Mouse (Mus musculus) hindbrain, embryonic 12.5 days (tissue): ENCODE measurements around the gene 9130409I23Rik. TPM values are rescaled to one million over a fixed set of nuclear protein-coding genes. Genes with fewer than 3 reads are reported as not detected.

Experiments
- ATAC-seq: fragments of 200-750 bp; cut with Nextera tagmentation; 2 replicates; pipeline ENCODE4 v1.8.0; 2017; ENCODE audit warnings: moderate TSS enrichment; ENCODE audit not compliant: low FRiP score
- H3K27ac ChIP-seq: fragments of 300-500 bp; sonication (generic); 2 replicates; pipeline ENCODE4 v1.5.1; 2016; ENCODE audit warnings: mild to moderate bottlenecking
- H3K27me3 ChIP-seq: fragments of 300-500 bp; sonication (generic); 2 replicates; pipeline ENCODE4 v1.6.1; 2016; ENCODE audit warnings: mild to moderate bottlenecking
- H3K36me3 ChIP-seq: fragments of 300-500 bp; sonication (generic); 2 replicates; pipeline ENCODE4 v1.6.1; 2016; ENCODE audit warnings: mild to moderate bottlenecking
- H3K4me1 ChIP-seq: fragments of 300-500 bp; sonication (generic); 2 replicates; pipeline ENCODE4 v1.6.1; 2016
- H3K4me2 ChIP-seq: fragments of 300-500 bp; sonication (generic); replicated peaks from 2 replicates; pipeline ENCODE4 v1.6.1; 2016; ENCODE audit warnings: mild to moderate bottlenecking
- H3K4me3 ChIP-seq: fragments of 300-500 bp; sonication (generic); 2 replicates; pipeline ENCODE4 v1.5.1; 2016; ENCODE audit warnings: mild to moderate bottlenecking
- H3K9ac ChIP-seq: fragments of 300-500 bp; sonication (generic); 2 replicates; pipeline ENCODE4 v1.6.1; 2016; ENCODE audit warnings: mild to moderate bottlenecking, moderate library complexity
- H3K9me3 ChIP-seq: fragments of 300-500 bp; sonication (generic); replicated peaks from 2 replicates; pipeline ENCODE4 v1.6.1; 2016; ENCODE audit warnings: mild to moderate bottlenecking
- WGBS: fragments of 180-500 bp; shearing (Covaris S2); methylation state at CpG from one replicate; pipeline ENCODE4 v1.1.7; 2016; 5-methylcytosine and 5-hydroxymethylcytosine counted together
- polyA plus RNA-seq: library from polyadenylated mRNA; unstranded; fragments of >200 nt; fragmentation: Nextera tagmentation; extraction: Ambion mirVana; gene quantifications from 2 replicates; pipeline ENCODE4 v1.2.1, GENCODE M21; 2016

Gene 9130409I23Rik
- polyA plus RNA-seq, result 0.10 TPM in 1 of 2 replicates, not detected in the other

DNA sequence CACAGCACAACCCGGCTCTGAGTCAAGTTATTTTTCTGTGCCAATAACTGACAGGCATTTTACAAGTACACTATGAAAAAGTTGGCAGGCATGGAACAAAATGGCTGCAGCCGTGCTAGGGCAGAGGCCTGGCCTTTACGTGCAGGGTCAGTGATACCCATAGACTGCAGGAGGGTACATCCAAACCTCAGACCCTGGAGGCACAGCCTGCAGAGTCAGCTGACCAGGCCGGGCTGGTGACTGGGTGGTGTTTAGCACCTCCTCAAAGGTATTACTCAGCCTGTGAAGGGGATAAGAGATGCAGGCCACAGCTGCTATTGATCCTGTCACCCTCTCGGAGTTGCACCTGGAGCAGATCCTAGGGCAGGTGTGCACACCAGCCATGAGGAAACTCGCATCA, at the start of gene 9130409I23Rik:
Gene 9130409I23Rik, plus strand, starts transcription at position 301 of the 400 bp plus-strand sequence.
- Histone ChIP-seq H3K27ac (no peak within 1 kb of the TSS), H3K9ac (no peak within 1 kb of the TSS), H3K36me3 (no peaks in the 10 kb centered on the region), H3K4me2 (no peak within 1 kb of the TSS), H3K4me1 (no peaks in the 10 kb centered on the region), H3K9me3 (no peaks in the 10 kb centered on the region), H3K4me3 (no peak within 1 kb of the TSS), H3K27me3 (no peaks in the 10 kb centered on the region)
- WGBS, result 85% methylated on average over 6 of the region's 6 CpGs
- ATAC-seq, result no peak

DNA sequence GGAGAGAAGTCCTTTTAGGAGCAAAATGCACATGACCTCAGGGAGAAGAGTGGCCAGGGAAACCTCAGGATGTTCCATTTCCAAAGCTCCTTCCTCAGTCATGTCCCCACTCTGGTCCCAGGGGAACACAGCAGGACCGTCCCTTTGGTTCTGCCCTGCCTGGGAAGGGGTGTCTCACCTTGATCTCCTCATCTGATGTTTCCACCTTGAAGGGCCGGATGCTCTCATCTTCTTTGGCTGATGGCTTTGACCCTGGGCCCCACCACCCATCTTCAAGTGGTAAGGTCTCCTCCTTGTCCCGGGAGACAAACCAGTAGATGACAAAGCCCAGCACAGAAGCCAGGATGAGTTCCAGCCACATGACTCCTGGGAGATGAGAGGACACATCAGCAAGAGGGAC, 49.4 kb upstream of the 9130409I23Rik start:
- ATAC-seq, result no peak
- no peak overlapping the region for H3K27ac ChIP-seq
- WGBS, result 90% methylated on average over 3 of the region's 3 CpGs
- no peak overlapping the region for H3K4me2 ChIP-seq
- 0 out of 2 replicates have a peak, but pooled peaks cover 3% of the 10 kb centered on the region for H3K27me3 ChIP-seq
- peaks cover 10% of the 10 kb centered on the region for H3K4me1 ChIP-seq
- no peaks in the 10 kb centered on the region for H3K36me3 ChIP-seq
- H3K9me3 ChIP-seq, result no peaks in the 10 kb centered on the region
- H3K9ac ChIP-seq, result no peak overlapping the region
- H3K4me3 ChIP-seq, result no peak overlapping the region

DNA sequence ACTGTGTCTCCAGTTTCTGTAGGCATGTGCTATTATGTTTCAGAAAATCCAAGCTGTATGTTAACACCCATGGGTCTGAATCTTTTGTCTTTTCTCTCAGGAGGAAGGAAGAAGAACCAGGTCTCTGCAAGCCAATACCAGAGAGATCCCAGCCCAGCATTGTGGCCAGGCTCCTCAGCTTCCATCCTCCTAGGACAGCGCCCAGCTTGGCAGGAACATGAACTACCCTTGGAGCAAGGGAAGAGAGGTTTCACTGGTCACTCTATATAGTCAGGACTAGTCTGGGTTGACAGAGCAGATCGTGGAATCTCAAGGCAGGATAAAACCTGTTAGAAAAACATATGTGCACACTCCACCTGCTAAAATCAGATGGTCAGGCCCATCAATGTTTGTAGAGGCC, 47.2 kb upstream of the 9130409I23Rik start:
- H3K9me3 ChIP-seq, result no peaks in the 10 kb centered on the region

DNA sequence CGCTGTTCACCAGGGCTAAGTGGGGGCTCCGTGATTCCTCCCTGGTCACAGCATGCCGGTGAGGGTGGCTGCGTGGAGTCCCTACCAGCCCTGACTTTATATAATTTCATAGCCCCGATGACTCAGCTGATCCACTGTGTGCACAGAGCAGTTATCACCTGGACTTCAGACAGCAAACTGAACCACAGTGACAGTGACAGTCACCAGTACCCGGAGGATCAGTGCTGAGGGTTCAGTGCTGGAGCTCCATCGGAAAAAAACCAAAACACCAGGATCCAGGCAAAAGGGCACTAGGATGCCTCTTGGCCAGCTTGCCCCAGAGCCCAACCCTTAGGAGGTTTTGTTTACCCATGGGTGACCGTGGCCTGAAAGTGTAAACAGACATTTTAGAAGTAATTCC, 45.7 kb upstream of the 9130409I23Rik start:
- no peak overlapping the region for H3K4me2 ChIP-seq

More for the DNA sequence above, 47.2 kb upstream of the 9130409I23Rik start:
- H3K27ac ChIP-seq, result no peak overlapping the region
- ATAC-seq, result no peak
- WGBS, result 82% methylated on average over 2 of the region's 2 CpGs
- H3K4me3 ChIP-seq, result no peak overlapping the region
- 0 out of 2 replicates have a peak, but pooled peaks cover 3% of the 10 kb centered on the region for H3K27me3 ChIP-seq
- no peak overlapping the region for H3K9ac ChIP-seq
- H3K36me3 ChIP-seq, result no peaks in the 10 kb centered on the region
- H3K4me1 ChIP-seq, result peaks cover 10% of the 10 kb centered on the region
- H3K4me2 ChIP-seq, result no peak overlapping the region

DNA sequence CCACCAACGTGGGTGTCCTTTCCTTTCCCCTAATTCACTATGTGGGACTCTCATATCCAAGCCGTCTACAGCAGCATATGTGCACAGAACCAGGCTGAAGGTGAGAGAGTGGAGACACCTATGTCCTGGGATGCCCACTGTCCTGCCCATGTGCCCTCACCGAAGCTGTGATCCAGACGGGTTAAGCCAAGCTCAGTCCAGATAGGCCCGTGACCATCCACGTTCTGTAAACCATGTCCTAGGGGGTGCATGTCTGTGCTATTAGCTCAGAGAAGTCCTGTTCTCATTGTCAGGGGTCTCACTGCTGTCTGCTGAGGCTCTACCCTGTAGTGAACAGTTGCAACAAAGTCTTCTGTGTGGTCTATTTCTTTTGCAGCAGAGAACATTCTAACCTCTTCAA, 43.2 kb upstream of the 9130409I23Rik start:
- ATAC-seq, result no peak
- Histone ChIP-seq H3K27me3 (no peaks in the 10 kb centered on the region), H3K9me3 (no peaks in the 10 kb centered on the region), H3K9ac (no peak overlapping the region), H3K4me1 (no peaks in the 10 kb centered on the region), H3K4me2 (no peak overlapping the region), H3K4me3 (no peak overlapping the region), H3K36me3 (no peaks in the 10 kb centered on the region), H3K27ac (no peak overlapping the region)
- WGBS, result 90% methylated on average over 6 of the region's 6 CpGs

More for the DNA sequence above, 45.7 kb upstream of the 9130409I23Rik start:
- H3K9ac ChIP-seq, result no peak overlapping the region
- no peak overlapping the region for H3K4me3 ChIP-seq
- no peaks in the 10 kb centered on the region for H3K9me3 ChIP-seq
- H3K36me3 ChIP-seq, result no peaks in the 10 kb centered on the region
- no peak overlapping the region for H3K27ac ChIP-seq
- H3K27me3 ChIP-seq, result 0 out of 2 replicates have a peak, but pooled peaks cover 3% of the 10 kb centered on the region
- peaks cover 7% of the 10 kb centered on the region for H3K4me1 ChIP-seq
- 87% methylated on average over 8 of the region's 8 CpGs for WGBS
- no peak for ATAC-seq

DNA sequence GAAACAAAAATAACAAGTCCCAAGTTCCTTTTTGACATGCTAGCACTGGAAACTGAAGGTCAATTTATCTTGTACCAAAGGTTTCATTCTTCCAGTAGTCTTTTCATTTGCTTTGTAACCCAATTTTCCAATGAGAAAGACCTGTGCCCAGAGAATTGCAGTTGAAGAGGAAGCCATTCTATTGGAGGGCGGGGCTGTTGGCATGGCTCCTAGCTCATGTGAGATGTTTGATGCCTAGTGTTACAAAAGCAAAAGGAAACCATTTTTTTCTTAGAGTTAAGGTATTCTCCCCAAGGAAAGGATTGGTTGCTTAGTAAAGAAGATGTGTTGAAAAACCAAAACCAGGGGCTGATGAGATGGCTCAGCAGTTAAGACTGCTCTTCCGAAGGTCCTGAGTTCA, 42.8 kb upstream of the 9130409I23Rik start:
- H3K36me3 ChIP-seq, result no peaks in the 10 kb centered on the region
- WGBS, result 96% methylated on average over 2 of the region's 2 CpGs
- H3K27me3 ChIP-seq, result no peaks in the 10 kb centered on the region
- H3K4me1 ChIP-seq, result no peaks in the 10 kb centered on the region
- no peak overlapping the region for H3K4me3 ChIP-seq
- H3K9me3 ChIP-seq, result no peaks in the 10 kb centered on the region
- no peak overlapping the region for H3K27ac ChIP-seq
- no peak overlapping the region for H3K9ac ChIP-seq
- no peak overlapping the region for H3K4me2 ChIP-seq
- ATAC-seq, result no peak

DNA sequence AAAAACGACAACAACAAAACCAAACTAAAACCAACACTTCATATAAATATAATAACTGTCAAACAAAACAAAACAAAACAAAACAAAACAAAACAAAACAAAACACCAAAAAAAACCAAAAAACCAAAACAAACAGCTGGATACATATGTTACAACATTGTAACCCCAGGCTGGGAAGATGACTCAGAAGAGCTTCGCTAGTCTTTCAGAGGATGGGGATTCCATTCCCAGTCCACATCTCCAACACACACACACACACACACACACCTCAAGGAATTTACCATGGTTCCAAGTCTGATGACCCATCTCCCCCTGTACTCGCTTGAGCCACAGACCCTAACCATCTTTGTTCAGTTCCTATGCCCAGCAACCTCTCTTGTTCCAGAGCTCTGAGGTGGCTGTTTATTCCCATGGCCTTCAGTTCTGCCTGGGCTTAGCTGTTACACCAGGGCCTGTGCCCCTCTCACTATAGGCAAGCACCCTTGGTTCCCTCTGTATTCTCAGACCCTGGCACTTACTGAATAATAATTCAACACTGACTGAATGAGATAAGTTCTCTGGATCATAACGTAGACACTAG, 41.9 kb upstream of the 9130409I23Rik start:
- Histone ChIP-seq H3K9me3 (no peaks in the 10 kb centered on the region), H3K9ac (no peak overlapping the region), H3K27me3 (no peaks in the 10 kb centered on the region), H3K36me3 (no peaks in the 10 kb centered on the region), H3K4me1 (no peaks in the 10 kb centered on the region), H3K4me3 (no peak overlapping the region), H3K4me2 (no peak overlapping the region), H3K27ac (no peak overlapping the region)
- WGBS, result 89% methylated on average over 4 of the region's 4 CpGs
- no peak for ATAC-seq

DNA sequence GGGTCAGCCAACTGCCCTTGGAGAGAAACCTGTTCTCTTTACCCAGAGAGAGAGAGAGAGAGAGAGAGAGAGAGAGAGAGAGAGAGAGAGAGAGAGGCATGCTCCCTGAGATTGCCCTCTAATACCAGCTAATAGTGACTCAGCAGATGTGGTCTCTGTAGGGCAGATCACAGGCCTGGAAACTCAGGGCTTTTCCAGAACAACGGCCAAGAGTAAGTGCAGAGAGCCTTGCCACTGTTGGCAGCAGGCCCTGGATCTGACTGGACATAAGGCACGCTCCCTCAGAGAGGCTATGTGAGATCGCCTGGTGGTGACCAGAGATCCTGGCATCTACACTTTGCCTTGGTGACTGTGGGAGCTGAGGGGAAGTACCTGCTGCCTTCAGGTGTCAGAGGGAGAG, 41.3 kb upstream of the 9130409I23Rik start:
- Histone ChIP-seq H3K27ac (no peak overlapping the region), H3K4me2 (no peak overlapping the region), H3K27me3 (no peaks in the 10 kb centered on the region), H3K4me3 (no peak overlapping the region), H3K4me1 (no peaks in the 10 kb centered on the region), H3K9ac (no peak overlapping the region), H3K36me3 (no peaks in the 10 kb centered on the region), H3K9me3 (no peaks in the 10 kb centered on the region)
- 80% methylated on average over 3 of the region's 3 CpGs for WGBS
- ATAC-seq, result no peak

DNA sequence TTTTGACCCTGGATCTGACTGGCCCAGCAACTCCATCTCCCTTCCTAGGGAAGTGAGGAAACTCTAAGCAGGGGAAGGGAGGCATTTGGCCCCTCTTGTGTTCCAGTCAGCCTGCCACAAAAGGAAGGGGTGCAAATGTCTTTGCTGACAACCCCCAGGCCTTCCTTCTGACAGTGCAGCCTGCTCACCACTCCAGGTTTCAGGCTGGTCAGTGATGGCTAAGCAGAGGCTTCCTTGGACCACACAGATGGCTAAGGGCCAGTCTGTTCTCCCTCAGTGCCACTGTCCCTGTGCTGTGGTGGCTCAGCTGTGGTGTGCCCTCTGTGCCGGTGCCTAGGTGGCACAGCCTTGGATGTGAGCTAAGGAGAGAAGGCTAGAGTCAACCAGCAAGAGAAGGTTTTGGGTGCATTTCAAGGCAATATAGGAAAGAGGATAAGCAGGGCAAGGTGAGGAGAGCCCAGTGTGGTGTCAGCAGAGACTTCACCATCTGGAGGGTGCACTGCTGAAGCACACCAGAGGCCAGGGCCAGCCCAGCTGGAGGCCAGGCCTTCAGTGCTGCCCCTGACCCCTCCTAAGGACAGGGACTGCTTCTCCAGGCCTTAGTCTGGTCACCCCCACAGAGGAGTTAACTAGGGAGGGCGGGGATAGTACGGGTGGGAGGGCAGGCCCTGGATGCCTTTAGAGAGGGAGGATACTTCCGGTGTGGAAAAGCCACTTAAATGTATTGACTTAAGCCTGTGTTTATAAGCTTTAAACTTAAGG, 40.7 kb upstream of the 9130409I23Rik start:
- no peak overlapping the region for H3K4me2 ChIP-seq
- 73% methylated on average over 4 of the region's 4 CpGs for WGBS
- ATAC-seq, result no peak

DNA sequence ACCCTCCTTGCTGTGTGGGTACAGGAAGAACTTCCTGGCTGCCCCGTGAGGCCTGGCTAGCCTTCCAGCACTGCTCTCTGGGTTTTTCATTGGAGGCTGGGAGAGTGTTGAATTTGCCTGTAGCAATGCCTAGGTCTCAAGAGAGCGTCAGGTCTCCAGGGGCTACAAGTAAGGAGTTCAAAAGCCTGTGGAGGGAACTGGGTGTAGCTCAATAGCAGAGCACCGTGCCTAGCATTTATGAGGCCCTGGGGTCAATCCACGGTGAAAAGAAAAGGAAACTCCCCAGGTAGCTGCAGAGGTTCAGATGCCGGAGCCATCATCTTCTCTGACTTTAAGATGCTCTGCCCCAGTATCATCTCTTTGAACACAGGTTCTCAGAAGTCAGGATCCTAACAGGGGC, 39.4 kb upstream of the 9130409I23Rik start:
- H3K9me3 ChIP-seq, result no peaks in the 10 kb centered on the region
- no peak overlapping the region for H3K4me3 ChIP-seq
- no peak overlapping the region for H3K27ac ChIP-seq
- no peaks in the 10 kb centered on the region for H3K36me3 ChIP-seq
- WGBS, result 68% methylated on average over 5 of the region's 5 CpGs
- H3K4me2 ChIP-seq, result no peak overlapping the region
- no peak for ATAC-seq
- H3K4me1 ChIP-seq, result peaks cover 4% of the 10 kb centered on the region
- H3K27me3 ChIP-seq, result no peaks in the 10 kb centered on the region
- H3K9ac ChIP-seq, result peak overlapping the region; percentile 18; the same call in 1 of the 2 replicates

More for the DNA sequence above, 40.7 kb upstream of the 9130409I23Rik start:
- H3K4me3 ChIP-seq, result no peak overlapping the region
- H3K4me1 ChIP-seq, result no peaks in the 10 kb centered on the region; the same call in 1 of the 2 replicates
- no peak overlapping the region for H3K27ac ChIP-seq
- no peaks in the 10 kb centered on the region for H3K27me3 ChIP-seq
- no peaks in the 10 kb centered on the region for H3K36me3 ChIP-seq
- H3K9me3 ChIP-seq, result no peaks in the 10 kb centered on the region
- H3K9ac ChIP-seq, result no peak overlapping the region

DNA sequence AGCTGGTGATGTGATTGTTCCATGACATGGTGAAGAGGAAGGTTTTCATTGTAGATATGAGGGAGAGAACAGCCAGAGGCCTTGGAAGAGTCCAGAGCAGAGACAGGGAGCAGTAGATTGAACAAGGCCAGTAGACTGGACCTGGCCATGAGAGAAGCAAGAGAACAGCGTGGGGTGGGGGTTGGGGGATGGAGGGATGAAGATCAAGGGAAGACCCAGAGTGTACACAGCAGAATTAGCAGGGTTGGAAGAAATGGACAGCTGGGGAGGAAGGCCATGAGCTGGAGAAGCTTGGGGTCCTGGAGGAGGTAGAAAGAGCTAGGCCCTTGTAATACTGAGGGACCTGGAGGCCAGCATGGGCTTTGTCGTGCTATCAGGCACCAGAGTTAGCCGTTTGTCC, 38.6 kb upstream of the 9130409I23Rik start:
- H3K4me1 ChIP-seq, result peaks cover 12% of the 10 kb centered on the region
- H3K27ac ChIP-seq, result no peak overlapping the region
- no peaks in the 10 kb centered on the region for H3K9me3 ChIP-seq
- no peaks in the 10 kb centered on the region for H3K27me3 ChIP-seq
- no peak for ATAC-seq
- H3K9ac ChIP-seq, result no peak overlapping the region
- H3K4me3 ChIP-seq, result no peak overlapping the region
- H3K36me3 ChIP-seq, result no peaks in the 10 kb centered on the region
- H3K4me2 ChIP-seq, result no peak overlapping the region
- WGBS, result 78% methylated on average over 3 of the region's 3 CpGs

DNA sequence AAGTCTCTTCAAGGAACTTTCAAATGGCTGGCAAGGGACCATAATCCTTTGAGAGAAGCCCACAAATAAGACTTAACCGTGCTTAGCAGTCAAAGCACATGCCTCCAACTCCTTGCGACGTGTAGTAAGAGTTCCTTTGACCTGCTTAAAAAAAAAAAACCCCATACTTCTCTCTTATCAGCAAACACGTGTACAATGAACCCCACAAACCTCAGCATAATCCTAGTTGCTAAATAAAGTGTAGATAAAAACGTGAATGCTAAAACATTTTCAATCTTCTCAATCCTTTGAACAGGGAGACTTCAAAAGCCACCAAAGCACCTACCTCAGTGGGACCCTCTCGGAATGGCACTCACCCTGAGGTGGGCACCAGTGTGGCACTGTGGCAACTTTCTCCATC, 37.6 kb upstream of the 9130409I23Rik start:
- 81% methylated on average over 6 of the region's 6 CpGs for WGBS
- peaks cover 14% of the 10 kb centered on the region for H3K4me1 ChIP-seq
- no peaks in the 10 kb centered on the region for H3K36me3 ChIP-seq
- H3K9ac ChIP-seq, result no peak overlapping the region
- H3K4me2 ChIP-seq, result no peak overlapping the region
- no peak overlapping the region for H3K27ac ChIP-seq
- H3K27me3 ChIP-seq, result peaks cover 5% of the 10 kb centered on the region
- ATAC-seq, result no peak
- no peaks in the 10 kb centered on the region for H3K9me3 ChIP-seq
- H3K4me3 ChIP-seq, result no peak overlapping the region
